Mouse (Mus musculus): ENCODE measurements around the gene Mal.

GRCm38 (mm10) chr2:127656086-127656720 is at the start of gene Mal:
- TF ChIP-seq CTCF (IDR thresholded peaks at IDR 0.05) (no peak), EP300 (IDR thresholded peaks at IDR 0.05) (no peak)

Measured in lung, postnatal 0 days (tissue).